Mouse (Mus musculus): ENCODE results near the gene Anxa6. TPM values are rescaled to one million over a fixed set of nuclear protein-coding genes. Genes with fewer than 3 reads are reported as not detected.

Anxa6 gene
- 80.4 and 86.3 TPM in 2 replicates for polyA plus RNA-seq (2021; fragmentation: Nextera tagmentation)
- long read RNA-seq, experiment 1, transcript Anxa6-202 (26 exons, 2,489 nt) = major isoform, 112 of 179 reads
- long read RNA-seq, experiment 1, transcript Anxa6-201 (25 exons, 2,471 nt) = minor isoform, 30 of 179 reads
- long read RNA-seq, experiment 1, partial matches to known transcripts = 31 of 179 reads
- long read RNA-seq, experiment 1, other reads (novel, unspliced or antisense) = 5 of 179 reads
- long read RNA-seq, experiment 2, transcript Anxa6-201 (25 exons, 2,471 nt) = minor isoform, 189 of 797 reads
- long read RNA-seq, experiment 2, transcript Anxa6-202 (26 exons, 2,489 nt) = major isoform, 550 of 797 reads
- long read RNA-seq, experiment 2, partial matches to known transcripts = 29 of 797 reads
- long read RNA-seq, experiment 2, other reads (novel, unspliced or antisense) = 28 of 797 reads

DNA sequence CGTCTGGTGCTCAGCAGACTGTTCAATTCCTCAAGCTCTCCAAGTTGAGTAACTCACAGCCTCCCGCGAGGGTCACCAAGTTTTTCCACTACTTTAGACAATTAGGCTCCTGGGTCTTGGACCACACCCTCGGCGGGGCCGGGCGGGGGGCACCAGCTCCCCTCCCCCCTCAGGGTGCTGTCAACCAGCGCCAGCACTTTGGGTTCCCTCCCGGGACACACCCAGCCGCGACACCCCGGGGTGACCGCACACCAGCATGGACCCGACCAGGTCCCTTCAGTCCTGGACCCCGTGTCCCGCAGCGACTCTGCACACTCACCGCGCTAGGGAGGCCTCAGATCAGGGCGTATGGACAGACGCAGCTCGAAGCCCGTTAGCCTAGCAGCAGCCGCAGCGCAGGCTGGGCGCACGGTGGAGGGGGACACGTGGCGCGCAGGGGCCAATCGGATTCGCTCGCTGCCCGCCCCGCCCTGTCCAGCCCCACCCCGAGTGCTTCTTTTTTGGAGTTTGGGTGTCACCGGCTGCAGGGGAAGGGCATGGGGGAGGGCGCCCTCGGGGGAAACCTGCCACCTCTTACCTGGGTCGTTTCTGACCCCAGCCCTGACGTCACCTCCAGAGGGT is at the start of gene Anxa6:
Anxa6 (minus strand) TSS at position 406 of the 621 bp plus-strand sequence.

DNA sequence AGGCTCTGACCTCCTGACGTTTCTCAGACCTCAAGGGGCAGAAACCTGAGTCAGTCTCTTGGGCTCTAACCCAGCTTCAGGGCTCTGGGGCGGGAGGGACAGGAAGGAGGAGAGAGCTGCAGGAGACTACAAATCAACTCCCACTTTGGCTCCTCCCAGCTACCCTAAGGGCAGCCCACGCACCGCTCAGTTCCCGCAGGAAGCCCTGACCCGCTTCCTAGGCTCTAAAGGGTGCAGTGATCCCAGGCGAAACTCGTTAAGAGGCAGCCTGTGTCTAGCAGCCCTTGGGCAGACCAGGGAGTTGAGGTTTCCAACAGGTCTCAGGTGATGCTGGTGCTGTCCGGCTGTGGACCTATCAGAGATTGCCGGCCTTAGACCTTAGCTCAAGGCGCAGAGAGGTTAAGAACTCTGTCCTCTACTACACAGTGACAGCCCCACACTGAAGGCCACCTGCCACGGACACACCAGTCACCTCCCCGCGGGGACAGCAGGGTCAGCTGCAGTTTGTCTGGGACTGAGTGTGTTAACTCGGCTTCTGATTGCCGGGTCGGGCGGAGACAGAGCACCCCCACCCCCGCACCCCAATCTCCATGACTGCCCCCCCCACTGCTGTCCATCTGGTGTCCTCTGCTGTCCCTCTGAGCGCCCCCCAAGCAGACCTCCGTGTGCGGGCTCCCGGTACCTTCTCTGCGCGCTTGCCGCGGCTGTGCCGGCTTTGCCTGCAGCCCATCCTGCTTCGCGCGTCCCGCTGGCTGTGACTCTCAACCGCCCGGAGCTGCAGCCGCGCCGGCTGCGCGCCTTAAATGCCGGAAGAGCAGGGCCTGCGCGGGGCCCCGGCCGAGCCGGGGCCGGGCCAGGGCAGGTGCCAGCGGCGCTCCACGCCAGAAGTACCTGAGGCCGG is 44.3 kb upstream of the Anxa6 start, which contains the start of gene Ccdc69:
Ccdc69 (minus strand) TSS at position 801 of the 901 bp plus-strand sequence.

DNA sequence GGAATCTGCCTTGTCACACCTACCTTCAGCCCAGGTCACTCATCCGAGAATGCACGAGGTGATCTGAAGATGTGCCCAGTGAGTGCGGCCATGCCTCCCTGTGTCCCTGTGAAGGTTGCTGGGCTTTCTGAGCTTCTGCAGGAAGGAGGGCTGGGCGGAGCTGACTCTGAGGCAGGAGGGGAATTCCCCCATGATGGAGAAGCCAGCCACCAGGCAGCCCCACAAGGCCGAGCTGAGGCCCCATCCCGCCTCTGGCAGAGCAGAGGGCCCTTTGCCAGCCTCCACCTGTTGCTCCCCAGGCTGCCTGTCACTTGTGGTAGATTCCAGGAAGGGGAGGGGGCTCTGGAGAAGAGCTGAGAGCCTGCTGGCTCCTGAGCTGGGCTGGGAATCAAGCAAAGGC is 70.4 kb downstream of the Anxa6 start, which contains the start of gene Tnip1:
Tnip1 (minus strand) TSS at position 108 of the 400 bp plus-strand sequence.

Other genes with a start within 250 kb of the Anxa6 start
- 142 and 143 TPM in 2 replicates for gene Cdc42se2, start 245.8 kb downstream of the Anxa6 start, polyA plus RNA-seq (2021; fragmentation: Nextera tagmentation)
- 9.3 and 9.5 TPM in 2 replicates for gene Lyrm7, start 172.5 kb downstream of the Anxa6 start, polyA plus RNA-seq (2021; fragmentation: Nextera tagmentation)
- gene Hint1, start 167.1 kb downstream of the Anxa6 start, polyA plus RNA-seq (2021; fragmentation: Nextera tagmentation) = 1,085 and 1,110 TPM in 2 replicates
- gene Gpx3, start 131.0 kb downstream of the Anxa6 start, polyA plus RNA-seq (2021; fragmentation: Nextera tagmentation) = 12.6 and 23.7 TPM in 2 replicates
- gene Tnip1, start 70.5 kb downstream of the Anxa6 start, polyA plus RNA-seq (2021; fragmentation: Nextera tagmentation) = 11.5 and 16.2 TPM in 2 replicates
- 0.52 and 0.99 TPM in 2 replicates for gene Ccdc69, start 44.7 kb upstream of the Anxa6 start, polyA plus RNA-seq (2021; fragmentation: Nextera tagmentation)
- 85.0 and 106 TPM in 2 replicates for gene Gm2a, start 64.7 kb upstream of the Anxa6 start, polyA plus RNA-seq (2021; fragmentation: Nextera tagmentation)
- not detected in 2 replicates for gene Slc36a3, start 118.3 kb upstream of the Anxa6 start, polyA plus RNA-seq (2021; fragmentation: Nextera tagmentation)
- gene Slc36a2, start 151.6 kb upstream of the Anxa6 start, polyA plus RNA-seq (2021; fragmentation: Nextera tagmentation) = 0.20 and 0.21 TPM in 2 replicates
- gene Slc36a1, start 170.9 kb upstream of the Anxa6 start, polyA plus RNA-seq (2021; fragmentation: Nextera tagmentation) = 4.3 and 5.8 TPM in 2 replicates

All from layer of hippocampus, adult 6 months (tissue).